Mouse (Mus musculus) spleen, adult 12 weeks (tissue): ENCODE measurements around the gene Myadml2.
"Not testable (repeated sequence)": the region's sequence is repeated elsewhere in the genome, so short reads cannot be mapped to it uniquely, and the experiment has no call there.

Experiments used
- DNase-seq: peaks from one replicate; pipeline ENCODE4 v3.0.0; 2022; ENCODE audit warnings: low spot score

The Myadml2 gene

GRCm38 (mm10) chr11:120648001-120648476, at the start of gene Myadml2:
Gene Myadml2, minus strand, starts transcription at chr11:120648158.
- no peak for DNase-seq

- DNase-seq = no peak
Measured at GRCm38 (mm10) chr11:120697741-120698140, 49.8 kb upstream of the Myadml2 start.

- no peak for DNase-seq
Measured at GRCm38 (mm10) chr11:120696568-120696967, 48.6 kb upstream of the Myadml2 start.

- DNase-seq = no peak
Measured at GRCm38 (mm10) chr11:120695641-120696040, 47.7 kb upstream of the Myadml2 start.

- no peak for DNase-seq
Measured at GRCm38 (mm10) chr11:120695184-120695583, 47.2 kb upstream of the Myadml2 start.

- no peak for DNase-seq
Measured at GRCm38 (mm10) chr11:120693461-120693860, 45.5 kb upstream of the Myadml2 start.

GRCm38 (mm10) chr11:120692471-120693011, 44.6 kb upstream of the Myadml2 start:
- no peak for DNase-seq

GRCm38 (mm10) chr11:120689365-120689764, 41.4 kb upstream of the Myadml2 start:
- no peak for DNase-seq

GRCm38 (mm10) chr11:120686650-120687272, 38.8 kb upstream of the Myadml2 start:
- DNase-seq = no peak

- DNase-seq = no peak
Measured at GRCm38 (mm10) chr11:120684660-120685059, 36.7 kb upstream of the Myadml2 start.

GRCm38 (mm10) chr11:120684086-120684485, 36.1 kb upstream of the Myadml2 start:
- no peak for DNase-seq

- DNase-seq = no peak
Measured at GRCm38 (mm10) chr11:120683536-120683935, 35.6 kb upstream of the Myadml2 start.

GRCm38 (mm10) chr11:120682683-120683082, 34.7 kb upstream of the Myadml2 start:
- no peak for DNase-seq

GRCm38 (mm10) chr11:120679909-120680308, 32.0 kb upstream of the Myadml2 start:
- no peak for DNase-seq

- no peak for DNase-seq
Measured at GRCm38 (mm10) chr11:120676951-120677350, 29.0 kb upstream of the Myadml2 start.

GRCm38 (mm10) chr11:120675875-120676274, 27.9 kb upstream of the Myadml2 start:
- not testable (repeated sequence) for DNase-seq

GRCm38 (mm10) chr11:120673594-120674122, 25.7 kb upstream of the Myadml2 start:
- DNase-seq = no peak

GRCm38 (mm10) chr11:120672687-120673593, 25.0 kb upstream of the Myadml2 start, which contains the start of gene Aspscr1:
Gene Aspscr1, plus strand, starts transcription at chr11:120672973.
- peak; percentile 94 for DNase-seq

- no peak for DNase-seq
Measured at GRCm38 (mm10) chr11:120666617-120667016, 18.7 kb upstream of the Myadml2 start.

- no peak for DNase-seq
Measured at GRCm38 (mm10) chr11:120665406-120665805, 17.4 kb upstream of the Myadml2 start.

GRCm38 (mm10) chr11:120663714-120664113, 15.8 kb upstream of the Myadml2 start:
- no peak for DNase-seq

- no peak for DNase-seq
Measured at GRCm38 (mm10) chr11:120662759-120663158, 14.8 kb upstream of the Myadml2 start.
